Mouse (Mus musculus): Measurements from ENCODE around the gene Gpr107.
A peak's percentile ranks its signal among the peaks of the same experiment; 100 is the strongest.

Gpr107 gene

GRCm38 (mm10) chr2:31245491-31246141, 93.5 kb downstream of the Gpr107 start, which contains the start of gene Ncs1:
TSS of gene Ncs1 (plus strand) at chr2:31245823.
- DNase-seq (ENCODE audit: low spot score) = peak; percentile 45

DNA sequence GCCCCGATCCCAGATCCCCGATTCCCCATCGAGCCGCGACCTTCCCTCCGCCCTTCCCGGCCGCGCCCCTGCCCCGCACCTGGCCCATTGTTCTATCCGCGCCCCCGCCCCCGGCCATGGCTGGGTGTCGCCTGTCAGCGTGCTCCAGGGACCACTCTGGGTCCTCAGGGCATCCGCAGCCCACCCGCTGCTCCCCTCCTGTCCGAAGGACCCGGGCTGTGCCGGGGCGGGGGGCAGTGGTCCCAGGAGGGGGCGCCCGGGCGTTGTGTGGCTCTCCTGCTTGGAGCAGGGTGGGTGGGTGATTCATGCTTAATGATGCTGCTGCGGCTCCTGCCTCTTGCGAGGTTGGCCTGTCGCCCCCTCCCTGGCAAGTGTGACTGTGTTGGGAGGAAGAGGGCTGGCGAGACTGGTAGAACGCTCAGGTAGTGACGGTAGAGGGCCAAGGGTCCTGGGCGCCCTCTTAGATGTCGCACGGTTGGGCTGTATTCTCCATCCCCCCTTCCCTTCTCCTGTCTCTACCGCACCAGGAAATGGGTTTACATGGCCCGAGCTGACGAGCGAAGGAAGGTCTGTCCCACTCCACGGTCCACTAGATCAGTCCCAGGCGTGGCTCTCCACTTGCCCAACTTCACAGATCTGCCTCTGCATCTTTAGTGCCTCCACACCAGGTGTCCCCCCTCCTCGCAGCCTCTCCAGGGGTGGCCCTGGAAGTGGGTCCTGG, 94.3 kb downstream of the Gpr107 start:
- no peak for DNase-seq (ENCODE audit: low spot score)

GRCm38 (mm10) chr2:31248856-31249255, 96.7 kb downstream of the Gpr107 start:
- no peak for DNase-seq (ENCODE audit: low spot score)

GRCm38 (mm10) chr2:31252167-31252566, 100.1 kb downstream of the Gpr107 start:
- DNase-seq (ENCODE audit: low spot score) = no peak

DNA sequence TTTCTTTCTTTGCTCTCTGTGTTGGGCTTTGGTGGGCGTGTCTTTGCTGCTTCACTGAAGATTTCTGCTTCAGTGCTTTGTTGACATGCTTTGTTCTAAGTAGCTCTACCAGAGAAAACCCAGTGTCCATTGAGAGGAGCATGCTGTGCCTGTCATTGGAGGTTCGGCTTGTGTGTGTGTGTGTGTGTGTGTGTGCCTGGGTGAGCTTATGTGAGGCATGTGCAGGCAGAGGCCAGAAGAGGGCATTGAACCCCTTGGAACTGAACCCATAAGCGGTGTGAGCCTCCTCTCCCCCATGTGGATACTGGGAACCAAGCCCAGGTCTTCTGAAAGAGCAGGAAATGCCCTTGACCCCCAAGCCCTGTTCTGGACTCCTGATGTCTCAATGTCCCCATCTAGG, 101.3 kb downstream of the Gpr107 start:
- DNase-seq (ENCODE audit: low spot score) = no peak

GRCm38 (mm10) chr2:31254806-31255205, 102.7 kb downstream of the Gpr107 start:
- DNase-seq (ENCODE audit: low spot score) = no peak

- no peak for DNase-seq (ENCODE audit: low spot score)
Measured at GRCm38 (mm10) chr2:31255952-31256938, 104.1 kb downstream of the Gpr107 start.

DNA sequence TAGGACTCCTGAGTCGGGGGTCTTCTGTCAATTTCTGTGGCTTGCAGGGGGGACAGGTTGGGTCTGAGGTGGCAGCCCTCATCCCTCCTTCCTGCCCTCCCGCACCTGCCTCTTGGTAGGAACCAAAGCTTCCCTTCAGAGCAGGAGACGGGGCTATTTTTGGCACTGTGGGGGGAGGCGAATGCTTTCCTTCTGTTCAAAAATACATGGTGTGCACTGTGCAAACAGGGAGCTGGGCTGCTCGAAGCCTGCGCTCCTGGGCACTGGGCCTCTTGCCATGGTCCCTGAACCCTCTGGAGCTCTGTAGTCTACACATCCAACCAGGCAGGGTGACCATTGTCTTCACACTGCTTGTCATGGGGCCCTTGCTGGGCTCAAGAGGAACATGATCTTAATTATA, 105.0 kb downstream of the Gpr107 start:
- DNase-seq (ENCODE audit: low spot score) = no peak

- peak; percentile 48 for DNase-seq (ENCODE audit: low spot score)
Measured at GRCm38 (mm10) chr2:31258609-31259366, 106.7 kb downstream of the Gpr107 start.

GRCm38 (mm10) chr2:31259367-31259920, 107.3 kb downstream of the Gpr107 start:
- DNase-seq (ENCODE audit: low spot score) = no peak

DNA sequence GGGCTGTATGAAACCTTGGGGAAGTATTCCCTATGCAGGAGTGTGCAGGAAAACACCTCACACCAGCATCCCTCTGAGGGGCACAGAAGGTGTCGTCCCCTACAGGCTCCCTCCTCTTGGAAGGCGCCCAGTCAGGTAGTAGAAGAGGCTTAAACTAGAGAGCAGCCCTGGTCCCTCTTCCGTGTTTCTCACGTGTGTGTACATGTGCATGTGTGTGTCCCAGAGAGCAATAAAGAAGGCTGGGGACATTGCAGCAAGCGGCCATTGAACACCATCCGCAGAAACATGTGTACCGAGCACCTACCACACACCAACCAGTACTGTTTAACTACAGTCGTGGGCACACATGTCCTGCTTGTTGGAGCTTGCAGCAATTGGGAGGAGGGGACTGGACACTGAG, 108.4 kb downstream of the Gpr107 start:
- DNase-seq (ENCODE audit: low spot score) = no peak

DNA sequence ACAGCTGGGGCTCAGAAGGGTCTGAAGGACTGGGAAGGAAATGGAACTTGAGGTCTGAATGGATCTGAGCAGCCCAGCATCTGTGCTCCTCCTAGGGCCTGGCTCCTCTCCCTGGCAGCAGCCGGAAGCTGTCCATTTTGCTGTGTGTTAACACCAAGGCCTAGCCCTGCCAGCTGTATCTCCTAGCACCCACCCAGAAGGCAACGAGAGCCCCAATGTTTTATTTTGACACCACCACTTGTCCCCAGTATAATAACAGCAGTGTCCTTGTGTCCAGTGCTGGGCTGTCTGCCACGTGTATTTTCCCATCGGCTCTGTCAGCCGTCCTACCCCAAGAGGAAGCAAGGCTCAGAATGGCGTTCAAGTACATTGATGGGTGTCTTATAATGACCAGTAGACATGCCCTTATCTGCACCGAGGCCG, 110.9 kb downstream of the Gpr107 start:
- DNase-seq (ENCODE audit: low spot score) = no peak

GRCm38 (mm10) chr2:31263746-31264378, 111.7 kb downstream of the Gpr107 start:
- DNase-seq (ENCODE audit: low spot score) = no peak

DNA sequence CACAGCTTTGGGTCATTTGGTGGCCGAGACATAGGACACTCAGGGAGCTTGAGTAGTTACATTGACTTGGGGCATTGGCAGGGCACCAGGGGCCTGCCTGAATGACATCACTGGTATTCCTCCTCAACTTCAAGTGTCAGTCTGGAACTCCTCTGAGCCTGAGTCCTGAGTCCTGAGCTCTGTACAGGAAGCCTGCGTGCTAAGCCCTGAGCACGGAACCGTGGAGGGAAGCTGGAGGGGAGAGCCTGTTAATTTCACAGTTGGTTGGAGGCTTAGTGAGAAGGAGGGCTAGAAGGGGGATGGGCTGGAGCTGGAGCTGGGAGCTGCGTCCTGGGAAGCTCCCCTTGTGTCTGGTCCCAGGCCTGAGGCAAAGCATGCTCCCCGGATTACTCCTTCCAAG, 115.3 kb downstream of the Gpr107 start:
- no peak for DNase-seq (ENCODE audit: low spot score)

All from ovary, postnatal 10 days (tissue).